Mouse (Mus musculus) CH12.LX (cell line): ENCODE data around the gene B4galt1. TPM values are rescaled to one million over a fixed set of nuclear protein-coding genes. Genes with fewer than 3 reads are reported as not detected.

Source experiments
- DNase-seq: peaks from one replicate; pipeline ENCODE4 v3.0.0-alpha.2; 2013; ENCODE audit errors: extremely low read depth
- H3K27ac ChIP-seq: 2 replicates; pipeline ENCODE4 v1.5.1; 2012; ENCODE audit warnings: low read depth, mild to moderate bottlenecking, control low read depth, moderate library complexity; ENCODE audit not compliant: insufficient read depth
- H3K27me3 ChIP-seq: replicated peaks from 2 replicates; pipeline ENCODE3; 2012; ENCODE audit warnings: inconsistent platforms
- H3K36me3 ChIP-seq, 2 experiments: replicated peaks in 1 of 2; 2 replicates each; pipeline versions ENCODE3 to v1.6.1; 2012; ENCODE audit warnings: inconsistent platforms in 1 of 2, low read length in 1 of 2, mild to moderate bottlenecking in 1 of 2, mixed read lengths in 1 of 2, moderate library complexity in 1 of 2; ENCODE audit not compliant: control insufficient read depth in 1 of 2, insufficient read depth in 1 of 2
- H3K4me1 ChIP-seq, 2 experiments: 2 replicates each; pipeline ENCODE4 v1.6.1; 2012; ENCODE audit warnings: inconsistent platforms in 1 of 2, moderate library complexity in 1 of 2; ENCODE audit not compliant: insufficient read depth in 2 of 2, control insufficient read depth in 1 of 2
- H3K4me2 ChIP-seq: 2 replicates; pipeline ENCODE4 v1.6.1; 2012; ENCODE audit warnings: low read depth, mild to moderate bottlenecking, control low read depth; ENCODE audit not compliant: poor library complexity, insufficient read depth, severe bottlenecking
- H3K4me3 ChIP-seq, 3 experiments: fragments of 150-350 bp in 1 of 3; sonication (generic) in 1 of 3; replicated peaks in 1 of 3; 2 replicates each; pipeline versions ENCODE3 to v1.5.1; 2011 to 2012; ENCODE audit warnings: low read depth in 2 of 3, low read length in 2 of 3, mild to moderate bottlenecking in 2 of 3, moderate library complexity in 2 of 3, control low read depth in 1 of 3, improper control_type of control experiment in 1 of 3, inconsistent platforms in 1 of 3, mixed read lengths in 1 of 3; ENCODE audit not compliant: poor library complexity in 1 of 3
- H3K79me2 ChIP-seq: replicated peaks from 2 replicates; pipeline ENCODE4 v1.6.1; 2012; ENCODE audit warnings: mild to moderate bottlenecking, moderate library complexity; ENCODE audit not compliant: control insufficient read depth, poor library complexity, insufficient read depth, severe bottlenecking; ENCODE audit errors: extremely low read depth
- H3K9ac ChIP-seq: 2 replicates; pipeline ENCODE4 v1.6.1; 2012; ENCODE audit warnings: low read depth, mild to moderate bottlenecking, control low read depth, moderate library complexity; ENCODE audit not compliant: insufficient read depth
- H3K9me3 ChIP-seq: replicated peaks from 2 replicates; pipeline ENCODE3; 2012; ENCODE audit warnings: low read length, inconsistent platforms, mixed read lengths
- BHLHE40 ChIP-seq: IDR thresholded peaks from 2 replicates; pipeline ENCODE4 v1.6.1; 2011; ENCODE audit warnings: mild to moderate bottlenecking, low read depth, low read length, improper control_type of control experiment
- CHD1 ChIP-seq: IDR thresholded peaks from 2 replicates; pipeline ENCODE4 v1.6.1; 2012; ENCODE audit warnings: low read depth, low read length, improper control_type of control experiment, inconsistent platforms
- E2F4 ChIP-seq: IDR thresholded peaks from 2 replicates; pipeline ENCODE4 v1.6.1; 2011; ENCODE audit warnings: low read depth, low read length, improper control_type of control experiment; ENCODE audit not compliant: insufficient replicate concordance
- ELF1 ChIP-seq: IDR thresholded peaks from 2 replicates; pipeline ENCODE4 v1.6.1; 2014; ENCODE audit warnings: low read depth, mild to moderate bottlenecking, inconsistent platforms, low read length, improper control_type of control experiment
- ETS1 ChIP-seq: conservative IDR thresholded peaks from 2 replicates; pipeline ENCODE4 v1.6.1; 2012; ENCODE audit warnings: low read depth, mild to moderate bottlenecking, inconsistent platforms, low read length, improper control_type of control experiment, moderate library complexity
- GABPA ChIP-seq: IDR thresholded peaks from 2 replicates; pipeline ENCODE4 v1.6.1; 2012; ENCODE audit warnings: low read depth, low read length, improper control_type of control experiment, inconsistent platforms; ENCODE audit not compliant: insufficient replicate concordance
- HCFC1 ChIP-seq: IDR thresholded peaks from 2 replicates; pipeline ENCODE4 v1.6.1; 2012; ENCODE audit warnings: low read depth, mild to moderate bottlenecking, inconsistent platforms, low read length, improper control_type of control experiment
- IRF4 ChIP-seq: IDR thresholded peaks from 2 replicates; pipeline ENCODE4 v1.6.1; 2014; ENCODE audit warnings: low read depth, mild to moderate bottlenecking, inconsistent platforms, low read length, improper control_type of control experiment
- JUND ChIP-seq: conservative IDR thresholded peaks from 2 replicates; pipeline ENCODE4 v1.6.1; 2011; ENCODE audit warnings: low read depth, low read length, improper control_type of control experiment
- MAFK ChIP-seq: IDR thresholded peaks from 2 replicates; pipeline ENCODE4 v1.6.1; 2011; ENCODE audit warnings: low read length, improper control_type of control experiment; ENCODE audit not compliant: insufficient replicate concordance
- MEF2A ChIP-seq: IDR thresholded peaks from 2 replicates; pipeline ENCODE4 v1.6.1; 2014; ENCODE audit warnings: low read depth, mild to moderate bottlenecking, inconsistent platforms, low read length, improper control_type of control experiment, borderline replicate concordance
- MXI1 ChIP-seq: IDR thresholded peaks from 2 replicates; pipeline ENCODE4 v1.6.1; 2011; ENCODE audit warnings: mild to moderate bottlenecking, low read depth, low read length, improper control_type of control experiment
- NRF1 ChIP-seq: IDR thresholded peaks from 2 replicates; pipeline ENCODE4 v1.6.1; 2014; ENCODE audit warnings: low read depth, mild to moderate bottlenecking, inconsistent platforms, low read length, improper control_type of control experiment, moderate library complexity
- PAX5 ChIP-seq: IDR thresholded peaks from 2 replicates; pipeline ENCODE4 v1.6.1; 2012; ENCODE audit warnings: low read length, inconsistent platforms, mixed read lengths
- RAD21 ChIP-seq: IDR thresholded peaks from 2 replicates; pipeline ENCODE4 v1.6.1; 2011; ENCODE audit warnings: low read depth, mild to moderate bottlenecking, low read length, improper control_type of control experiment, moderate library complexity
- SMC3 ChIP-seq: IDR thresholded peaks from 2 replicates; pipeline ENCODE4 v1.6.1; 2011; ENCODE audit warnings: low read depth, low read length, improper control_type of control experiment
- UBTF ChIP-seq: IDR thresholded peaks from 2 replicates; pipeline ENCODE4 v1.6.1; 2012; ENCODE audit warnings: low read depth, mild to moderate bottlenecking, inconsistent platforms, low read length, improper control_type of control experiment, moderate library complexity
- USF2 ChIP-seq: conservative IDR thresholded peaks from 2 replicates; pipeline ENCODE4 v1.6.1; 2011; ENCODE audit warnings: low read depth, low read length, improper control_type of control experiment
- ZC3H11A ChIP-seq: IDR thresholded peaks from 2 replicates; pipeline ENCODE4 v1.6.1; 2012; ENCODE audit warnings: low read depth, mild to moderate bottlenecking, inconsistent platforms, low read length, improper control_type of control experiment
- ZKSCAN1 ChIP-seq: IDR thresholded peaks from 2 replicates; pipeline ENCODE4 v1.6.1; 2012; ENCODE audit warnings: low read depth, inconsistent platforms, low read length, improper control_type of control experiment, borderline replicate concordance
- ZMIZ1 ChIP-seq: IDR thresholded peaks from 2 replicates; pipeline ENCODE4 v1.6.1; 2012; ENCODE audit warnings: low read depth, mild to moderate bottlenecking, inconsistent platforms, low read length, improper control_type of control experiment
- ZNF384 ChIP-seq: IDR thresholded peaks from 2 replicates; pipeline ENCODE4 v1.6.1; 2012; ENCODE audit warnings: low read depth, low read length, improper control_type of control experiment, inconsistent platforms
- dilution Hi-C: fragments of 300-500 bp; cut with MboI; formaldehyde crosslinking; loops from 2 replicates; pipeline ENCODE4 v1.14.3; 2020; ENCODE audit warnings: low sequenced_read_pairs; ENCODE audit not compliant: extremely low pct_unique_long_range_greater_than_20kb, extremely low pct_ligation_motif_present
- in situ Hi-C: fragments of 300-500 bp; cut with MboI; formaldehyde crosslinking; loops from 3 replicates; pipeline ENCODE4 v1.14.3; 2019; ENCODE audit warnings: low sequenced_read_pairs, low pct_ligation_motif_present, low pct_unique_long_range_greater_than_20kb, mixed read lengths
- polyA plus RNA-seq: library from polyadenylated mRNA; unstranded; fragments of >175 nt; gene quantifications from 2 replicates; pipeline ENCODE4 v1.2.1, GENCODE M21; 2012; ENCODE audit warnings: low read depth; ENCODE audit not compliant: insufficient read length
- total RNA-seq, 2 experiments: library from RNA; depleted of rRNA; stranded (reverse); fragments of 300-350 nt in 1 of 2; fragments of >200 nt in 1 of 2; gene quantifications; 2 replicates each; pipeline ENCODE4 v1.2.3; 2012 to 2014

The B4galt1 gene
- total and polyA plus RNA-seq, 3 experiments: 46.6 to 80.2 (median 66.6) TPM

DNA sequence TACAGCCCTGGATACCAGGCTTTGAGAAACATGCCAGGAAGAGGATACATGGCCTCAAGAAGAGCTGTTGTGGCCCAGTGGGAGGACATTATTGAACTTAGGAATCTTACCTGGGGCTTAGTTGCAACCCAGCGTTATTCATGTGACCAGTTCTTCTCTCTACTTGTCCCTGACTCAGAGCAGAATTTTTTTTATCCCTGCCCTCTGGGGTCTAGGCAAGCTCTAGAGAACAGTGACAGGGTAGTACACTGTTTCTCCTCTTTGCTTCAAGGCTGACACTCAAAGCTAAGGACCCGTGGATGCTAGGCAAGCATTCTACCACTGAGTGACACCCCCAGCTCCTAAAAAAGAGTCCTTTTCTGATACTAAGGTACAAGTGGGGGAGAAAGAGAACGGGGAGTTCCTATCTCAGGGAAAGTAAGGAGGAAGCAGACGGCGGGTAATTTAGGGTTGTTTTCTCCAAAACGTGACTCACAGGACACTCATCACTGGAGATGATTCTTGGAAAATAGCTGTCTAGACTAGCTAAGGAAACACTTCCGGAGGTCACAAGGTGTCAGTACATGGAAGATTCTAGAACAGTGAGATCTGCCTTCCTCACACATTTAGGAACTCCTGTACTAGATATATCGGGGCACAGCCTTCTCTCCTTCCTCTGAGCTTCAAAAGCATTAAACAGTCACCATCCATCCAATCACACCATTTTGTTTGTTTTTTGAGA, 32.3 kb downstream of the B4galt1 start:
- Histone ChIP-seq H3K36me3 (peaks cover 48 to 85% of the 10 kb centered on the region in 2 experiments), H3K9ac (no peak overlapping the region), H3K4me2 (no peak overlapping the region), H3K4me3 (peak overlapping the region in 2 of 3 experiments; percentile 52 to 57), H3K79me2 (peaks cover 7% of the 10 kb centered on the region), H3K27ac (no peak overlapping the region), H3K4me1 (peaks cover 26 to 88% of the 10 kb centered on the region in 2 experiments), H3K9me3 (no peaks in the 10 kb centered on the region), H3K27me3 (no peaks in the 10 kb centered on the region)
- no peak for DNase-seq
- in situ Hi-C loops (no loop called here), dilution Hi-C loops (no loop called here)
- no peak for TF ChIP-seq MEF2A
- TF ChIP-seq NRF1: no peak
- no peak for TF ChIP-seq ZC3H11A
- no peak for TF ChIP-seq UBTF
- TF ChIP-seq ELF1: no peak
- TF ChIP-seq SMC3: no peak
- peak; percentile 13; the same call in 1 of the 2 replicates for TF ChIP-seq ETS1
- TF ChIP-seq IRF4: no peak
- peak; percentile 52 for TF ChIP-seq BHLHE40
- no peak for TF ChIP-seq USF2
- TF ChIP-seq MAFK: no peak
- TF ChIP-seq ZKSCAN1: no peak
- no peak for TF ChIP-seq JUND
- TF ChIP-seq ZNF384: no peak
- TF ChIP-seq HCFC1: no peak
- TF ChIP-seq E2F4: no peak

DNA sequence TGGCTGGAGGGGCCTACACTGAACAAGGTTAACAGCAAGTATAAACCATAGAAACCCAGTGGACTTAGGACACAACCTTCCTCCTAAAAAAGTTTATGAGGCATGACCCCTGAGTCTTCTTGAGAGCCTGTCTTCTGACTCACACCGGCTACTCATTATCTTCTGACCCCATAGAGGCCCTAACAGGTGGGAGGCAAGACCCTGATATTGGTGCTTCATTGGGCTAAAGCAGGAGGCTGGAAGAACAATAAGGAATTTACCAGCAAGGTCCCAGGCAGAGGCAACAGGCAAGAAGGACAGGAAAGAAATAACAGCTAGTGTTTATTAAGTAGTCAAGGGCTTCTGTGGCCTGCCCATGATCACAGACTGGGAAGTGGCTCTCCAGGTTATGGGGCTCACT, 32.9 kb downstream of the B4galt1 start:
- Histone ChIP-seq H3K4me2 (no peak overlapping the region), H3K79me2 (peaks cover 5% of the 10 kb centered on the region), H3K27me3 (no peaks in the 10 kb centered on the region), H3K4me1 (peaks cover 26 to 88% of the 10 kb centered on the region in 2 experiments), H3K36me3 (peaks cover 52 to 85% of the 10 kb centered on the region in 2 experiments), H3K9me3 (no peaks in the 10 kb centered on the region), H3K27ac (no peak overlapping the region), H3K9ac (no peak overlapping the region), H3K4me3 (peak overlapping the region in 2 of 3 experiments; percentile 52 to 57)
- DNase-seq: no peak
- in situ Hi-C loops (no loop called here), dilution Hi-C loops (no loop called here)
- no peak for TF ChIP-seq RAD21
- TF ChIP-seq CHD1: no peak
- TF ChIP-seq MEF2A: no peak
- no peak for TF ChIP-seq ZMIZ1
- TF ChIP-seq BHLHE40: no peak
- no peak for TF ChIP-seq PAX5
- TF ChIP-seq ELF1: no peak
- no peak for TF ChIP-seq GABPA
- TF ChIP-seq MXI1: no peak
- no peak for TF ChIP-seq IRF4
- no peak for TF ChIP-seq SMC3
